Mouse (Mus musculus) G1E (cell line): ENCODE measurements at regions not wholly inside any gene's neighbourhood (a gene's known extent, or its start where the extent isn't known, plus 50 kb on each side); places are given as distances from the start of the nearest gene placed in this dataset.

ENCODE experiments used
- CTCF ChIP-seq: IDR thresholded peaks from 2 replicates; pipeline ENCODE4 v1.5.1; 2012; ENCODE audit warnings: low read depth, low read length, inconsistent platforms, mixed read lengths
- GATA1 ChIP-seq: IDR thresholded peaks from 2 replicates; pipeline ENCODE4 v1.6.1; 2012; ENCODE audit warnings: borderline replicate concordance, low read length, inconsistent platforms, mixed read lengths
- GATA2 ChIP-seq: IDR thresholded peaks from 2 replicates; pipeline ENCODE4 v1.6.1; 2012; ENCODE audit warnings: low read depth, low read length, inconsistent platforms, borderline replicate concordance
- POLR2AphosphoS5 ChIP-seq: IDR thresholded peaks from 2 replicates; pipeline ENCODE4 v1.6.1; 2012; ENCODE audit warnings: low read depth, low read length, inconsistent platforms; ENCODE audit not compliant: insufficient replicate concordance
- TAL1 ChIP-seq: conservative IDR thresholded peaks from 2 replicates; pipeline ENCODE4 v1.6.1; 2012; ENCODE audit warnings: low read depth, low read length, inconsistent platforms, mixed read lengths

GRCm38 (mm10) chr8:11963575-11963974 is 123.3 kb downstream of the Tex29 start:
- no peak for TF ChIP-seq CTCF
- no peak for TF ChIP-seq GATA1
- no peak for TF ChIP-seq TAL1
- no peak for TF ChIP-seq GATA2
- no peak for TF ChIP-seq POLR2AphosphoS5
